Mouse (Mus musculus) embryo, embryonic 10.5 days (tissue): ENCODE data around the gene Optc.

Experiments
- DNase-seq: peaks from one replicate; pipeline ENCODE4 v3.0.0-alpha.2; 2015; ENCODE audit warnings: low spot score

The Optc gene

DNA sequence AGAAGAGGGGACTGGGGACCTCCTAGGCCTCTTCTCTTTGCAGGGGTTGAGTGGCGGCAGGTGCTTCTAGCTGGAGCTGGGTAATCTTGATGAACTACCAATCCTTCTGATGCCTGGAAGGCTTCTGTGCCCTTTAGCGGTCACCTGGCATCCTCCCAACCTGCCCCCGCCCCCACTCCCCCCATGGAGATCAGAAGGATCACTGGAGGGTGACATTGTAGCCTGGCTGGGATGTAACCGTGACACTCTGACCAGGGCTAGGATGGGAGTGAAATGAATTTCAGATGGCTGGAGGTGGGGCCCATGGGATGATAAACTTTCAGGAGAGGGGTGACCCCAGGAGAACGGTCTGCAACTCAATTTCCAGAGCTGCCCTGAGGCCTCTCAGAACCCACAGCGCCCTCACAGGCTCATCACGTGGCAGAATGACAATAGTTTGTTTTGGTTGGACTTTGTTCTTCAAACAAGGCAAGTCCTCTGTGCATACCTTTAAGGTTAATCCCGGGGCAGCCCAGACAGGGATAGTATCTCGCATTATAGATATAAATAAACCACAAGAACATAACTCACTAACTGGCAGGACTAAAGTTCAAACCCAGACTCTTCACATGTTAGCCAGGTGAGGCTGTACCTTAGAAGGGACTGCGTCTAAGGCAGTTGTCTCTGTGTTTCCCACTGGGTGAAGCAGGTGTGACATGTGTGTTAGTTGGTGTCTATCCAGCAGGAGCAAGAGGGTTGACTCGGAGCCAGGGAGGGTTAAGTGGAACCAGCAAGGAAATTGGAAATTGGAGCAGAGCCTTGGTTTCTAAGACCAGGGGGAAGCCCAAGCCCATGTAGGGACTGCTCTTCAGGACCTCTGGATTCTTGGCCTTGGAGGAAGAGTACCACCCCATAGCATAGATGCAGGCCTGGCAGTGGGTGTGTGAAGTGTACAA lies 25.2 kb downstream of the Optc start:
- no peak for DNase-seq

DNA sequence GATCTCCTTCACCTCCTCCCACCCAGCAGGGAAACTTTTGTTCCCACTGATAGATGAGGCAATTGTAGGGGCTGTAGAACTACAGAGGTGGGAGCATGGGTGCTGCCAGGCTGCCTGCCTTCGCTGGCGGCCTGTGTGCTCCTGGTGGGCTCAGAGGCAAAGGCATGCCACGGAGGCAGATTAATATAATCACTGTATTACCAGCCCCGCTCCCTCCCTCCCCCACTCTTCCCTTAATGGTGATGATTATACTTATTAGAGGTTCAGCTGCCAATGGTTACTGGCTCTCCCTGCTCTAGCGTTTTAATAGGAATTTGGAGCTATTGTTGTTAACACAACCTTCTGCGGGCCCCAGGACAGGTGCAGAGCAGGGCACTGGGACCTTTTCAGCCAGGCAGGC lies 26.0 kb downstream of the Optc start:
- no peak for DNase-seq

DNA sequence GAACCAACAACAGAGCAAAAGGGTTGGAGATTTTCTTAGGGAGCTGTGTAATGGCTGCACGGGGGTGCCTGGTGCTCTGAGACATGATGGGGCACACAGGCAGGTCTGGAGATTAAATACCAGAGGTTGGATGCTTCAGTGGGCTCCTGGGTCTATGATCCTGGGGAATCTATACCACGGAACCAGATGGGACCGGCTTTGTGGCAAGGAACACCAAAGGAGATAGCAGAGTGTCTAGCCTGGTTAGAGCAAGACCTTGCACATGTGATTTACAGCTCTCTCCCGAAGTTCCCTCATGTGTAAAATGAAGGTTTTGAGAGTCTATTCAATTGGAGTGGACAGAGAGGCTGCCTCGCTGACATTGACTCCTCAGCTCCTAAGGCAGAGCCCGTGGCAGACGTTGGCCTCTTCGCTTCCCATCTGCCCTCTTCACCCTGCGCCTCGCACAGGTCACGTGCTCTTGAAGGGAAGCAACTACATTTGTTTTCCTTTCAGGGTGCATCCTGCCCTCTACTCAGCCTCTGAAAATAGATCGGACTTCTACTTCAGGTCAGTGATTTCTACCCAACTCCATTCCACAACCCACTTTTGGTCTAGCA lies 28.9 kb downstream of the Optc start:
- peak; percentile 37 for DNase-seq

DNA sequence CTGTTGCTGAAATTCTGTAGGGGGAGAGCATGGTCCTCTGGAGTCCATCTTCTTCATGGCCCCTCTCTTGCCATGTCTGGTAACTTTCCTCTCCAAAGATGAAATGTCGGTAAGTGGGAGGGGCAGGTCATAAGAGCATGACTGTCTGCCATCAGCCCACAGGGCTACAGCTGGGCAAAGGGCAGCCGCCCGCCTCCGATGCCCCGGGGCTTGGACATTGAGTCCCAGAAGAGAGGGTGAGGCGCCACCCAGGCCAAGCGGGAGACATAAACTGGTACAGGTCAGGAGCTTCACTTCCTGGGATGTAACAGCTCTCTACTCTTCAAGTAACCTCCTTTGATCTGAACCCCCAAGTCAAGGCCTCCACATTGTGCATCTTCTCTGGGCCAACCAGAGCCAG lies 30.9 kb downstream of the Optc start:
- DNase-seq: no peak

- DNase-seq: no peak
Measured at GRCm38 (mm10) chr1:133873086-133873813, 34.5 kb downstream of the Optc start.

DNA sequence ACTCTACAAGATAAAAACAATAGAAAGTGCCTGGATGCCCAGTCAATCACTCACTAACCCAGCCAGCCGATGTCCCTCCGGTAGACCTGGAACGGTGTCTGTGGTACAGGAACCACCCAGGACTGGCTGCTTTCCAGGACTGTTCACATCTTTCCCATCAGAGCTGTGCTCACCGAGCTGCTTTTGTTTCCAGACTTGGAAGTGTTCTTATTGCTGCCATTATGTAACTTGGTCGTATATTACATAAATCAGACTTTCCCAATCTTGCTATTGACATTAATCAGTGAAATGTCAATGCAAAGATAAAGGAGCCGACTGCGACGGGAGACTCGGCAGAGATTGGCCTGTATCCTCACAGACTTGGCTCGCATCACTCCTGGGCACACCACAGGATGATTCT lies 36.6 kb downstream of the Optc start:
- no peak for DNase-seq

DNA sequence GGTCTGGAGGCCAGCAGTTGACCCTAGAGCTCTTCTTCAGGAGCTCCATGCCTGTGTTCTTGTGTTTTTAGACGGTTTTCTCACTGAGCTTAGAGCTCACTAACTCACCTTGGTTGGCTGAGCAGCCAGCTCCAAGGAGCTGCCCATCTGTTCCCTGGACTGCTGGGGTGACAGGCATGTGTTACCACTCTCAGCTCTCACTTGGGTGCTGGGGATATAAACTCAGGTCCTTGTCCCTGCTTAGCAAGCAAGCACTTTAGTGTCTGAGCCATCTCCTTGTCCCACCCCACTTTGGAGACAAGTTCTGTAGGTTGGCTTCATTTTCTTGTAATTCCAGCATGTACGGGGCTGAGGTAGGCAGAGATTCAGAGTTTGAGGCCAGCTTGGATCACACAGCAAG lies 38.6 kb downstream of the Optc start:
- DNase-seq: no peak

GRCm38 (mm10) chr1:133863257-133863997 lies 44.4 kb downstream of the Optc start:
- no peak for DNase-seq

- no peak for DNase-seq
Measured at GRCm38 (mm10) chr1:133861028-133861427, 46.8 kb downstream of the Optc start.

GRCm38 (mm10) chr1:133859821-133860711 lies 47.7 kb downstream of the Optc start:
- DNase-seq: peak; percentile 34

DNA sequence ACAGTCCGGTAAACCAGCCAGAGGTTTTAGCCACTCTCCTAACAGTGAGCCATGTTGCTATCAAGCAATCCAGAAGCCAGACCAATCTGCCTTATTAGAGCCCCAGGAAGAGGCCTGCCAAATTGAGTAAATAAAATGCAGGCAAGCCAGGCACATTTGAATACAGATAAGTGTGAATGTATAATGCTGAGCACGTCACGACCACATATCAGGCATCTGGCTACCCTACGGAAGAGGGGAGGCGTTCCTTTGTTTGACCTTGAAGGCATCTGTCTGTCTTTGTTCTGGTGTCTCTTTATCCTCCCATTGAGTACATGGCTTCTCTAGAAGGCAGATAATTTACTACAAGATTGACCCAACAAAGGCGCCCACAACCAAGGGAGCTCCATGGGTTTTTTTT lies 48.5 kb downstream of the Optc start:
- peak; percentile 67 for DNase-seq

- no peak for DNase-seq
Measured at GRCm38 (mm10) chr1:133857781-133858180, 50.0 kb downstream of the Optc start.

GRCm38 (mm10) chr1:133857171-133857570 lies 50.6 kb downstream of the Optc start:
- no peak for DNase-seq

- no peak for DNase-seq
Measured at GRCm38 (mm10) chr1:133856655-133857054, 51.1 kb downstream of the Optc start.

- DNase-seq: no peak
Measured at GRCm38 (mm10) chr1:133856133-133856541, 51.7 kb downstream of the Optc start.

- DNase-seq: peak; percentile 72
Measured at GRCm38 (mm10) chr1:133855274-133856017, 52.4 kb downstream of the Optc start.

GRCm38 (mm10) chr1:133854421-133855273 lies 53.2 kb downstream of the Optc start:
- peak; percentile 68 for DNase-seq
